Mouse (Mus musculus): ENCODE results near the gene Odf2. TPM values are rescaled to one million over a fixed set of nuclear protein-coding genes. Genes with fewer than 3 reads are reported as not detected.

Odf2 gene
- polyA plus RNA-seq, 1 experiment from 2014 or later = 80.5 TPM

GRCm38 (mm10) chr2:29857967-29858366 is 31.1 kb upstream of the Odf2 start:
- no peak for ATAC-seq (ENCODE audit: insufficient number of reproducible peaks, low FRiP score, low TSS enrichment, low read depth)
- Histone ChIP-seq H3K36me3 (ENCODE audit: control insufficient read depth, insufficient read depth, low read length) (no peaks in the 10 kb centered on the region), H3K4me1 (ENCODE audit: control insufficient read depth, insufficient read depth, low read length) (0 out of 2 replicates have a peak, but pooled peaks cover 3% of the 10 kb centered on the region), H3K27ac (replicated peaks; ENCODE audit: low read depth, low read length) (no peak overlapping the region), H3K9ac (ENCODE audit: low read length) (no peak overlapping the region), H3K9me3 (ENCODE audit: control insufficient read depth, low read length) (no peaks in the 10 kb centered on the region), H3K4me2 (ENCODE audit: low read depth, severe bottlenecking) (no peak overlapping the region), H3K4me3 (ENCODE audit: low read depth, low read length) (no peak overlapping the region), H3K27me3 (ENCODE audit: control insufficient read depth, insufficient read depth, low read length) (no peaks in the 10 kb centered on the region)
- no peak for DNase-seq (ENCODE audit: low spot score)
- WGBS = 70% methylated on average over 5 of the region's 5 CpGs

- 14% methylated on average over 5 of the region's 5 CpGs for WGBS
- no peaks in the 10 kb centered on the region for H3K36me3 ChIP-seq (ENCODE audit: control insufficient read depth, insufficient read depth, low read length)
- no peaks in the 10 kb centered on the region for H3K27me3 ChIP-seq (ENCODE audit: control insufficient read depth, insufficient read depth, low read length)
- no peak overlapping the region for H3K4me2 ChIP-seq (ENCODE audit: low read depth, severe bottlenecking)
- no peak overlapping the region for H3K4me3 ChIP-seq (ENCODE audit: low read depth, low read length)
- ATAC-seq (ENCODE audit: insufficient number of reproducible peaks, low FRiP score, low TSS enrichment, low read depth) (no peak), DNase-seq (ENCODE audit: low spot score) (peak; percentile 71)
- 0 out of 2 replicates have a peak, but pooled peaks cover 3% of the 10 kb centered on the region for H3K4me1 ChIP-seq (ENCODE audit: control insufficient read depth, insufficient read depth, low read length)
- H3K9ac ChIP-seq (ENCODE audit: low read length) = no peak overlapping the region
- no peaks in the 10 kb centered on the region for H3K9me3 ChIP-seq (ENCODE audit: control insufficient read depth, low read length)
- no peak overlapping the region for H3K27ac ChIP-seq (replicated peaks; ENCODE audit: low read depth, low read length)
These were observed 30.1 kb upstream of the Odf2 start for GRCm38 (mm10) chr2:29858748-29859473.

- Histone ChIP-seq H3K4me2 (ENCODE audit: low read depth, severe bottlenecking) (no peak overlapping the region), H3K27ac (replicated peaks; ENCODE audit: low read depth, low read length) (no peak overlapping the region), H3K9ac (ENCODE audit: low read length) (no peak overlapping the region), H3K4me1 (ENCODE audit: control insufficient read depth, insufficient read depth, low read length) (0 out of 2 replicates have a peak, but pooled peaks cover 5% of the 10 kb centered on the region), H3K4me3 (ENCODE audit: low read depth, low read length) (no peak overlapping the region), H3K9me3 (ENCODE audit: control insufficient read depth, low read length) (no peaks in the 10 kb centered on the region), H3K27me3 (ENCODE audit: control insufficient read depth, insufficient read depth, low read length) (no peaks in the 10 kb centered on the region), H3K36me3 (ENCODE audit: control insufficient read depth, insufficient read depth, low read length) (no peaks in the 10 kb centered on the region)
- WGBS = 74% methylated on average over 4 of the region's 4 CpGs
- ATAC-seq (ENCODE audit: insufficient number of reproducible peaks, low FRiP score, low TSS enrichment, low read depth) = no peak
- no peak for DNase-seq (ENCODE audit: low spot score)
These were observed 23.9 kb upstream of the Odf2 start for GRCm38 (mm10) chr2:29865125-29865524.

GRCm38 (mm10) chr2:29868949-29869645 is 19.9 kb upstream of the Odf2 start, which contains the start of gene Cercam:
TSS of gene Cercam (plus strand) at chr2:29869164.
- Histone ChIP-seq H3K36me3 (ENCODE audit: control insufficient read depth, insufficient read depth, low read length) (no peaks in the 10 kb centered on the region), H3K9ac (ENCODE audit: low read length) (peak within 1 kb of the TSS; percentile 58), H3K27ac (replicated peaks; ENCODE audit: low read depth, low read length) (peak within 1 kb of the TSS; percentile 42; the same call in 1 of the 2 replicates), H3K4me2 (ENCODE audit: low read depth, severe bottlenecking) (peak within 1 kb of the TSS; percentile 85), H3K9me3 (ENCODE audit: control insufficient read depth, low read length) (no peaks in the 10 kb centered on the region), H3K4me3 (ENCODE audit: low read depth, low read length) (peak within 1 kb of the TSS; percentile 49), H3K4me1 (ENCODE audit: control insufficient read depth, insufficient read depth, low read length) (0 out of 2 replicates have a peak, but pooled peaks cover 5% of the 10 kb centered on the region), H3K27me3 (ENCODE audit: control insufficient read depth, insufficient read depth, low read length) (no peaks in the 10 kb centered on the region)
- ATAC-seq (ENCODE audit: insufficient number of reproducible peaks, low FRiP score, low TSS enrichment, low read depth) (peak; percentile 88), DNase-seq (ENCODE audit: low spot score) (peak; percentile 89)
- under 1% methylated on average over 34 of the region's 44 CpGs for WGBS

- 4% methylated on average over 17 of the region's 17 CpGs for WGBS
- H3K27me3 ChIP-seq (ENCODE audit: control insufficient read depth, insufficient read depth, low read length) = no peaks in the 10 kb centered on the region
- peak; percentile 52 for DNase-seq (ENCODE audit: low spot score)
- H3K4me3 ChIP-seq (ENCODE audit: low read depth, low read length) = peak overlapping the region; percentile 49
- H3K4me2 ChIP-seq (ENCODE audit: low read depth, severe bottlenecking) = peak overlapping the region; percentile 85
- peak; percentile 51 for ATAC-seq (ENCODE audit: insufficient number of reproducible peaks, low FRiP score, low TSS enrichment, low read depth)
- 0 out of 2 replicates have a peak, but pooled peaks cover 5% of the 10 kb centered on the region for H3K4me1 ChIP-seq (ENCODE audit: control insufficient read depth, insufficient read depth, low read length)
- H3K9me3 ChIP-seq (ENCODE audit: control insufficient read depth, low read length) = no peaks in the 10 kb centered on the region
- no peaks in the 10 kb centered on the region for H3K36me3 ChIP-seq (ENCODE audit: control insufficient read depth, insufficient read depth, low read length)
- H3K27ac ChIP-seq (replicated peaks; ENCODE audit: low read depth, low read length) = peak overlapping the region; percentile 42; the same call in 1 of the 2 replicates
- H3K9ac ChIP-seq (ENCODE audit: low read length) = peak overlapping the region; percentile 58
These were observed 19.2 kb upstream of the Odf2 start for GRCm38 (mm10) chr2:29869646-29870451.

GRCm38 (mm10) chr2:29872581-29873295 is 16.3 kb upstream of the Odf2 start:
- 92% methylated on average over 10 of the region's 10 CpGs for WGBS
- Histone ChIP-seq H3K36me3 (ENCODE audit: control insufficient read depth, insufficient read depth, low read length) (no peaks in the 10 kb centered on the region), H3K4me1 (ENCODE audit: control insufficient read depth, insufficient read depth, low read length) (0 out of 2 replicates have a peak, but pooled peaks cover 5% of the 10 kb centered on the region), H3K27me3 (ENCODE audit: control insufficient read depth, insufficient read depth, low read length) (no peaks in the 10 kb centered on the region), H3K9me3 (ENCODE audit: control insufficient read depth, low read length) (no peaks in the 10 kb centered on the region), H3K9ac (ENCODE audit: low read length) (no peak overlapping the region), H3K4me3 (ENCODE audit: low read depth, low read length) (no peak overlapping the region), H3K4me2 (ENCODE audit: low read depth, severe bottlenecking) (no peak overlapping the region), H3K27ac (replicated peaks; ENCODE audit: low read depth, low read length) (no peak overlapping the region)
- no peak for ATAC-seq (ENCODE audit: insufficient number of reproducible peaks, low FRiP score, low TSS enrichment, low read depth)
- no peak for DNase-seq (ENCODE audit: low spot score)

- Histone ChIP-seq H3K9ac (ENCODE audit: low read length) (no peak overlapping the region), H3K27ac (replicated peaks; ENCODE audit: low read depth, low read length) (no peak overlapping the region), H3K36me3 (ENCODE audit: control insufficient read depth, insufficient read depth, low read length) (no peaks in the 10 kb centered on the region; the same call in 1 of the 2 replicates), H3K4me2 (ENCODE audit: low read depth, severe bottlenecking) (no peak overlapping the region), H3K27me3 (ENCODE audit: control insufficient read depth, insufficient read depth, low read length) (no peaks in the 10 kb centered on the region), H3K4me3 (ENCODE audit: low read depth, low read length) (no peak overlapping the region), H3K4me1 (ENCODE audit: control insufficient read depth, insufficient read depth, low read length) (0 out of 2 replicates have a peak, but pooled peaks cover 5% of the 10 kb centered on the region), H3K9me3 (ENCODE audit: control insufficient read depth, low read length) (no peaks in the 10 kb centered on the region)
- 88% methylated on average over 4 of the region's 4 CpGs for WGBS
- ATAC-seq (ENCODE audit: insufficient number of reproducible peaks, low FRiP score, low TSS enrichment, low read depth) = no peak
- DNase-seq (ENCODE audit: low spot score) = no peak
These were observed 15.2 kb upstream of the Odf2 start for GRCm38 (mm10) chr2:29873801-29874200.
